Mouse (Mus musculus) heart, embryonic 16.5 days (tissue): ENCODE results near the gene Vav3. TPM values are rescaled to one million over a fixed set of nuclear protein-coding genes. Genes with fewer than 3 reads are reported as not detected.

Experiments used
- ATAC-seq: fragments of 200-750 bp; cut with Nextera tagmentation; replicated peaks from 2 replicates; pipeline ENCODE4 v1.8.0; 2017; ENCODE audit warnings: moderate number of reproducible peaks; ENCODE audit not compliant: insufficient read depth, low FRiP score; ENCODE audit errors: extremely low read depth
- H3K27ac ChIP-seq: fragments of 300-500 bp; sonication (generic); 2 replicates; pipeline ENCODE4 v1.5.1; 2014; ENCODE audit warnings: mild to moderate bottlenecking, low read length, control low read depth, moderate library complexity
- H3K27me3 ChIP-seq: fragments of 300-500 bp; sonication (generic); 2 replicates; pipeline ENCODE4 v1.6.1; 2014; ENCODE audit warnings: low read length, mixed read lengths; ENCODE audit not compliant: control insufficient read depth, insufficient read depth
- H3K36me3 ChIP-seq: fragments of 300-500 bp; sonication (generic); 2 replicates; pipeline ENCODE4 v1.6.1; 2014; ENCODE audit not compliant: control insufficient read depth, insufficient read depth
- H3K4me1 ChIP-seq: fragments of 300-500 bp; sonication (generic); 2 replicates; pipeline ENCODE4 v1.6.1; 2014; ENCODE audit warnings: low read length, mixed read lengths; ENCODE audit not compliant: control insufficient read depth, insufficient read depth
- H3K4me2 ChIP-seq: fragments of 300-500 bp; sonication (generic); 2 replicates; pipeline ENCODE4 v1.6.1; 2014; ENCODE audit warnings: low read depth, mild to moderate bottlenecking, control low read depth, low read length
- H3K4me3 ChIP-seq: fragments of 300-500 bp; sonication (generic); 2 replicates; pipeline ENCODE4 v1.5.1; 2014; ENCODE audit warnings: mild to moderate bottlenecking, control low read depth, low read length
- H3K9ac ChIP-seq: fragments of 300-500 bp; sonication (generic); 2 replicates; pipeline ENCODE4 v1.6.1; 2014; ENCODE audit warnings: low read length, control low read depth
- H3K9me3 ChIP-seq: fragments of 300-500 bp; sonication (generic); replicated peaks from 2 replicates; pipeline ENCODE4 v1.6.1; 2016; ENCODE audit warnings: low read length; ENCODE audit not compliant: control insufficient read depth
- WGBS: fragments of 180-500 bp; shearing (Covaris S2); extraction: QIAGEN DNeasy Blood & Tissue Kit; methylation state at CpG from one replicate; pipeline ENCODE4 v1.1.7; 2014; 5-methylcytosine and 5-hydroxymethylcytosine counted together
- polyA plus RNA-seq: library from polyadenylated mRNA; unstranded; fragments of >200 nt; fragmentation: Nextera tagmentation; extraction: Ambion mirVana; gene quantifications from 2 replicates; pipeline ENCODE4 v1.2.1, GENCODE M21; 2015

Gene Vav3
- polyA plus RNA-seq, 1 experiment from 2014 or later = 8.0 TPM

GRCm38 (mm10) chr3:109561295-109561694, 220.8 kb downstream of the Vav3 start:
- H3K36me3 ChIP-seq = no peaks in the 10 kb centered on the region
- no peaks in the 10 kb centered on the region for H3K4me1 ChIP-seq
- no peak overlapping the region for H3K9ac ChIP-seq
- no peak overlapping the region for H3K4me2 ChIP-seq
- H3K27me3 ChIP-seq = no peaks in the 10 kb centered on the region
- WGBS = 72% methylated on average over 4 of the region's 4 CpGs
- H3K9me3 ChIP-seq = no peaks in the 10 kb centered on the region
- H3K27ac ChIP-seq = no peak overlapping the region
- H3K4me3 ChIP-seq = no peak overlapping the region
- no peak for ATAC-seq

DNA sequence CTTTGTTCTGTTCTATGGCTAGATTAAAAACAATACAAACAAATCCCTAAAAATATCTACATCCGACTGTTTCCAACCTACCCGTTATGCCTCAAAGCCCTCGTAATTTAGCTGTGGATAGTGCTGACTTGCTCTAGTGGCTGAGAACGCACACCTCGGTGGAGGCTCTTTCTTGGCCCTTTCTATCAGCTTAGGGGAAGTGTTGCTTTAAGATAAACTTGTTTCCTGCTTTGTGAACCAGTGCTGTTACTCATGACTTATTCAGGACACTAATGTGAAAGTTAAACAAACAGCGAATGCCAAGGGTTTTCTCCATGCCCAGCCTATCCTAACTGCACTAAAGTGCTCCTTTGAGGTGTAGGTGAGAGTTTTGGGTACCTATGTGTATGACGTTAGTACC, 221.3 kb downstream of the Vav3 start:
- ATAC-seq = no peak
- H3K27me3 ChIP-seq = no peaks in the 10 kb centered on the region
- H3K4me1 ChIP-seq = no peaks in the 10 kb centered on the region
- H3K9me3 ChIP-seq = no peaks in the 10 kb centered on the region
- no peak overlapping the region for H3K27ac ChIP-seq
- no peaks in the 10 kb centered on the region for H3K36me3 ChIP-seq
- H3K4me2 ChIP-seq = no peak overlapping the region
- no peak overlapping the region for H3K9ac ChIP-seq
- WGBS = 43% methylated on average over 7 of the region's 7 CpGs
- no peak overlapping the region for H3K4me3 ChIP-seq

GRCm38 (mm10) chr3:109562268-109562667, 221.8 kb downstream of the Vav3 start:
- no peak for ATAC-seq
- no peaks in the 10 kb centered on the region for H3K4me1 ChIP-seq

GRCm38 (mm10) chr3:109564443-109564842, 224.0 kb downstream of the Vav3 start:
- ATAC-seq = no peak
- H3K4me1 ChIP-seq = no peaks in the 10 kb centered on the region
- 88% methylated on average over 2 of the region's 2 CpGs for WGBS

More at GRCm38 (mm10) chr3:109562268-109562667, 221.8 kb downstream of the Vav3 start:
- no peaks in the 10 kb centered on the region for H3K36me3 ChIP-seq
- H3K27me3 ChIP-seq = no peaks in the 10 kb centered on the region
- H3K27ac ChIP-seq = no peak overlapping the region
- no peak overlapping the region for H3K9ac ChIP-seq
- no peak overlapping the region for H3K4me3 ChIP-seq
- no peaks in the 10 kb centered on the region for H3K9me3 ChIP-seq
- WGBS = 70% methylated on average over 4 of the region's 4 CpGs
- H3K4me2 ChIP-seq = no peak overlapping the region

DNA sequence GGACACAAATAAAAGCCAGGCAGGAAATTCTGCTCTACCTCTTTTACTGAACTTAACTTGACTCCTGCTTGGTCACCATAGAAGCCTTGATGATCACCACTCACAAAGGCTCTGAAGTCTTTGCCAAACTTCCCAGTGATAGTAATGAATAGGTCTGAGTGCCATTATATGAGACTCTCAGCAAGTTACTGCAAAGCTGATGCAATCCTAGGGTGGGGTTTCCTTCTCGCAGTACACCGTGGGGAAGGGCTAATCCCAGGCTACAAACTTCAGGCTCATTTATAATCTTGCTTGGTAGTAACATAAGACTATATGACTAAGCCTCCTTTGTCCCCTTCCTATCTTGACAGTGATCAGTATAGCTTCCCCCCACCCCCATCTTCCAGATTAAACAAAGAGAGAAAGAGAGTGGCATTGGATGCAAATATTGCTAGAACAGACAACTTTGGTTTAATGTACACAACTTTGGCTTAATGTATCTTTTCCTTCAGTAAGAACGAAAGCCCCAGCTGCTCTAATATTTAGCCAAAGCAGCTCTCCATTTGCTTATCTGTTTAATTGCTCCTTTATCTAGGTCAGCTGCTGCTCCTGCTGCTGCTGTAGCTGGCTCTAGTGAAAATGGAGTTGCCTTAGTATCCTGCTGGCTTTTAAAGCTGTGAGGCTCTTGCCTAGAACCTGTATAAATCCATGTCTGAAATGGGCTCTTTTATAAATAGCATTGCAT, 228.3 kb downstream of the Vav3 start:
- H3K9ac ChIP-seq = no peak overlapping the region
- H3K36me3 ChIP-seq = no peaks in the 10 kb centered on the region
- no peak overlapping the region for H3K27ac ChIP-seq
- 19% methylated on average over 3 of the region's 3 CpGs for WGBS
- H3K4me2 ChIP-seq = no peak overlapping the region
- no peak for ATAC-seq
- H3K4me1 ChIP-seq = no peaks in the 10 kb centered on the region
- no peak overlapping the region for H3K4me3 ChIP-seq
- no peaks in the 10 kb centered on the region for H3K27me3 ChIP-seq
- no peaks in the 10 kb centered on the region for H3K9me3 ChIP-seq

More at GRCm38 (mm10) chr3:109564443-109564842, 224.0 kb downstream of the Vav3 start:
- H3K4me2 ChIP-seq = no peak overlapping the region
- H3K9me3 ChIP-seq = no peaks in the 10 kb centered on the region
- no peaks in the 10 kb centered on the region for H3K36me3 ChIP-seq
- H3K4me3 ChIP-seq = no peak overlapping the region
- no peak overlapping the region for H3K9ac ChIP-seq
- H3K27ac ChIP-seq = no peak overlapping the region
- no peaks in the 10 kb centered on the region for H3K27me3 ChIP-seq

- WGBS = 76% methylated on average over 1 of the region's 1 CpGs
- no peak for ATAC-seq
- Histone ChIP-seq H3K4me1 (no peaks in the 10 kb centered on the region), H3K4me3 (no peak overlapping the region), H3K27me3 (no peaks in the 10 kb centered on the region), H3K36me3 (no peaks in the 10 kb centered on the region), H3K9me3 (no peaks in the 10 kb centered on the region), H3K4me2 (no peak overlapping the region), H3K9ac (no peak overlapping the region), H3K27ac (no peak overlapping the region)
Observed at GRCm38 (mm10) chr3:109571483-109571882, 231.0 kb downstream of the Vav3 start.

GRCm38 (mm10) chr3:109572871-109573270, 232.4 kb downstream of the Vav3 start:
- WGBS = 37% methylated on average over 3 of the region's 3 CpGs

GRCm38 (mm10) chr3:109573549-109574146, 233.2 kb downstream of the Vav3 start:
- no peak for ATAC-seq
- WGBS = 49% methylated on average over 10 of the region's 10 CpGs

More at GRCm38 (mm10) chr3:109572871-109573270, 232.4 kb downstream of the Vav3 start:
- Histone ChIP-seq H3K4me1 (no peaks in the 10 kb centered on the region), H3K36me3 (no peaks in the 10 kb centered on the region), H3K27ac (no peak overlapping the region), H3K4me2 (no peak overlapping the region), H3K4me3 (no peak overlapping the region), H3K9me3 (no peaks in the 10 kb centered on the region), H3K27me3 (no peaks in the 10 kb centered on the region), H3K9ac (no peak overlapping the region)
- ATAC-seq = no peak

GRCm38 (mm10) chr3:109574161-109574560, 233.7 kb downstream of the Vav3 start:
- 69% methylated on average over 6 of the region's 6 CpGs for WGBS
- Histone ChIP-seq H3K36me3 (no peaks in the 10 kb centered on the region), H3K4me3 (no peak overlapping the region), H3K27ac (no peak overlapping the region), H3K4me1 (no peaks in the 10 kb centered on the region), H3K9me3 (no peaks in the 10 kb centered on the region), H3K27me3 (no peaks in the 10 kb centered on the region), H3K9ac (no peak overlapping the region), H3K4me2 (no peak overlapping the region)
- no peak for ATAC-seq

More at GRCm38 (mm10) chr3:109573549-109574146, 233.2 kb downstream of the Vav3 start:
- Histone ChIP-seq H3K9ac (no peak overlapping the region), H3K4me1 (no peaks in the 10 kb centered on the region), H3K9me3 (no peaks in the 10 kb centered on the region), H3K27me3 (no peaks in the 10 kb centered on the region), H3K4me3 (no peak overlapping the region), H3K36me3 (no peaks in the 10 kb centered on the region), H3K4me2 (no peak overlapping the region), H3K27ac (no peak overlapping the region)
